Mouse (Mus musculus) thymus, postnatal 14 days (tissue): ENCODE results near the gene Lsm2.
"Not testable (repeated sequence)": the region's sequence is repeated elsewhere in the genome, so short reads cannot be mapped to it uniquely, and the experiment has no call there.

Experiments used
- DNase-seq: peaks from one replicate; pipeline ENCODE4 v3.0.0; 2021

Lsm2 gene

GRCm38 (mm10) chr17:34957291-34957690, 24.4 kb upstream of the Lsm2 start:
- DNase-seq: not testable (repeated sequence)

- DNase-seq: not testable (repeated sequence)
Measured at GRCm38 (mm10) chr17:34957966-34958365, 23.7 kb upstream of the Lsm2 start.

DNA sequence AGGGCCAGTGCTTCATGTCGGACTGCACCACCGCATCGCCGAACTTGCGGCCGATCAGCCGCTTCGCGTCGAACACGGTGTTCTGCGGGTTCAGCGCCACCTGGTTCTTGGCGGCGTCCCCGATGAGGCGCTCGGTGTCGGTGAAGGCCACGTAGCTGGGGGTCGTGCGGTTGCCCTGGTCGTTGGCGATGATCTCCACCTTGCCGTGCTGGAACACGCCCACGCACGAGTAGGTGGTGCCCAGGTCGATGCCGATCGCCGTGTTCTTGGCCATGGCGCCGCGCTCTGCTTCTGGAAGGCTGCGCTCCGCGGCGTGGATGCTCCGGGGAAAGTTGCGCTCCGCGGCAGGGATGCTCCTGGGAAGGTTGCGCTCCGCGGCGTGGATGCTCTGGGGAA, 22.9 kb upstream of the Lsm2 start:
- not testable (repeated sequence) for DNase-seq

DNA sequence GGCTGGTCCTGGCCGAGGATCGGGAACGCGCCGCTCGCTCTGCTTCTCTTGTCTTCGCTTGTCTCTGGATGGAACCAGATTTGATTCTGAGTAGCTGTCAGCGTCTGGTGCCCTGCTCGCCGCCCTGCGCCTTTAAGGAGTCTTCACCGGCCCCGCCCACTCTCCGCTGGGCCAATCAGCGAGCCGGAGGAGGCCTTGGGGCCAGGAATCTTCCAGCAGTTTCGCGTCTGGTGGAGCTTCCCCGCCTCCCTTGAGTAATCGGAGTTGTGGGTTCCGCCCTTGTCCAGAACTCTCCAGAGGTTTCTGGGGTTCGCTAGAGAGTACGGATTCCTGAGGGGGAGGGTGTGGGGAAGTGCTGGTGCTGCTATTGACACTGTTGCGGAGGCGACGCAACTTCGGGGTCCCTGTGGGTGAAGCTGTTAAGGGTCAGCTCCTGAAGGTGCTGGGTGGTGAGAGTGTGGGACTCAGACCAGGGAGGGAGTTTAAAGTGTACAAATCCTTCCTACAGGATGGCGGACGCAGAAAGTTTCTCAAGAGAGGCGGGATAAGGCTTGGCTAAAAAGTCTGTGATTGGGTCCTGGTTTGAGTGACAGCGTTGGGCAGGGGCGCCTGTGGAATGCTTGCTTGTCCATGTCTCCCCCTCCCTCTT, 22.4 kb upstream of the Lsm2 start, which contains the start of gene Hspa1b:
Gene Hspa1b (minus strand): TSS at position 109 of the 649 bp plus-strand sequence.
- DNase-seq: peak; percentile 76

DNA sequence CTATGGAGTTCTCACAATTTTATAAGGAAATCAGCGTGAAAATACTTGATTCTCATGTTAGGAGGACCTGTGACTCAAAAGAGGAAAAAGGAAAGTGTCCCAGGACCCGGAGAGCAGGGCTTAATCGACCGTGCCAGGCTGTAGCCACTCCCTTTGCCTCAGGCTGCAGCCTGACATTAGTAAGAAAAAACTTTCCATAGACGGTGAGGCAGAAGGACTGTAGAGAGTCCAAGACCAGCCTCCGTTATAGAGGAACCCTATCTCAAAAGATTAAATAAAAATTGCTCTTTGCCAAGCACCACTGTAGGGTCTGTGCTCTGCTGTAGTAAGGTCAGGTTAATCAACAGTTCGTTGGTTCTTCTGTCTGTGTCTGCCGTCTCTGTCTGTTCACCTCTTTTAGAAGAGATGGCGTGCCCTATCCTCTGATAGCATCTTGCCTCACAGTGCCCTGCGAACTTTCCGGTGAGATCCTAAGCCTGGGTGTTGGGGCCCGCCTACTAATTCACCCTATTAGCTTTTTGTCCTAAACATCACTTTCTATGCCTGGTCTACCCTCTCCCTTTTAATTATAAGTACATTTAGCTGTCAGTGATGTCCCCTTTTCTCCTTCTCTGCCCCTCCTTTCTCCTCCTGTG, 21.7 kb upstream of the Lsm2 start:
- no peak for DNase-seq

DNA sequence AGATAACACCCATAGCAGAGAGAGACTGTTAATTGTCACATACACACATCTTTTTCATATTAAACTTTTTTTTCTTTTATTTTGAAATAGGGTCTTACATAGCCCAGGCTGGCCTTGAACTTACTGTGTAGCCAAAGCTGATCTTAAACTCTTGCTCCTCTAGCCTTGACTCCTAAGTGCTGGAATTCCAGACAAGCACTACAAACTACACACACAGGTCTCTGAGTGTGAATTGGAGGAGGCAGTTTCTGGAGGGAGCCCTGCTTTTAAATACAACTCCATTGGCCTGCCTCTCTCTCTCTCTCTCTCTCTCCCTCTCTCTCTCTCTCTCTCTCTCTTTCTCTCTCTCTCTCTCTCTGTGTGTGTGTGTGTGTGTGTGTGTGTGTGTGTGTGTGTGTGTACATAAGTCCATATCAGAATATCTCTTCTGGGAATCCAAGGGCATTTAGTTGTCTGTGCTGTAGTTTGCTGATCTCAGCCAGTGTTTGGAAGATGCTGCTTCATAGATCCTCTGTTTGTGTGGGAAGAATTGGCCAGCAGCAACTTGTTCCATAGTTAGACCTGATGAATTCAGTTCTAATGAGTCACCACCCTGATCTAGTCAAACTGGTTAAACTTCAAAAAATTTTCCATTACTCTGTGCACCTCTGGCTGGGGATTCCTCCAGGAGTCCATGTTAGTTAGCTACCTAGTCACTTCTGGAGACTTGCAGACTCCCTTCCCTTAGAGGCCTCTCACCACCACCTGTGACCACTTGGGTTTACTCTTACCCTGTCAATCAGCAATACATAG, 20.8 kb upstream of the Lsm2 start:
- DNase-seq: no peak

- DNase-seq: no peak
Measured at GRCm38 (mm10) chr17:34962125-34962524, 19.5 kb upstream of the Lsm2 start.

- DNase-seq: no peak
Measured at GRCm38 (mm10) chr17:34962841-34963240, 18.8 kb upstream of the Lsm2 start.

DNA sequence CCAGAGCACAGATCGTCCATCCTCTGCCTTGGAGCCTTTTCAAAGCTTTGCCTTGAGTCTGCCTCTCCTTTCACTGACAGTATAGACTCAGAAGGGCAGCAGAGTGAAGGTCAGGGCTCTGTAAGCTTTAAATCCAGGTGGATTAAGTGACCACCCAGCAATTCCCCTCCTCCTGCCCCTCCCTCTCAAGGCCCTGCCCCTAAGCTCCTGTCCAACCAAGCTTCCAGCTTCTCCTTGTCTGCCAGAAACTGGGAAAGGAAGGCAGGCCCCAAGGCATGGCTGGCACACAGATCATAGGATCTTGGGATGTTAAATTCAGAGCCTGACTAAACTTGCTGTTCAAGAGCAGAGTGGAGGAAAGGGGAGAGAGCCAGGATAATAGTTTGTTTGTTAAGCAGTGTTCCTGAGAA, 17.0 kb upstream of the Lsm2 start:
- no peak for DNase-seq

GRCm38 (mm10) chr17:34965627-34966026, 16.0 kb upstream of the Lsm2 start:
- no peak for DNase-seq

DNA sequence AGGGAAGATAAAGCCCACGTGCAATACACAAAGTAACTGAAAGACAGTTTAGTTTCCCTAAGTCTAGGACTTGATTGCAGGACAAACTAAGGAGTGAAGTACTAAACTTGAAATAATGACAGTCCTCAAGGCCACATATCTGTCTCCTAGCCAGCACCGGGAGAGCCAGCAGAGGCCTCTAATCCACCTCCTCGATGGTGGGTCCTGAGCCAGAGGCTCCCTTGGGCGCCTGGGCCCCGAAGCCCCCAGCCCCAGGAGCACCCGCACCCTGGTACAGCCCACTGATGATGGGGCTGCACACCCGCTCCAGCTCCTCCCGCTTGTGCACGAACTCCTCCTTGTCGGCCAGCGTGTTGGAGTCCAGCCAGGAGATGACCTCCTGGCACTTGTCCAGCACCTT, 11.8 kb upstream of the Lsm2 start, which contains the start of gene Gm20481:
Gene Gm20481 (plus strand): TSS at position 91 of the 400 bp plus-strand sequence.
- DNase-seq: not testable (repeated sequence)

- not testable (repeated sequence) for DNase-seq
Measured at GRCm38 (mm10) chr17:34970850-34971249, 10.8 kb upstream of the Lsm2 start.

DNA sequence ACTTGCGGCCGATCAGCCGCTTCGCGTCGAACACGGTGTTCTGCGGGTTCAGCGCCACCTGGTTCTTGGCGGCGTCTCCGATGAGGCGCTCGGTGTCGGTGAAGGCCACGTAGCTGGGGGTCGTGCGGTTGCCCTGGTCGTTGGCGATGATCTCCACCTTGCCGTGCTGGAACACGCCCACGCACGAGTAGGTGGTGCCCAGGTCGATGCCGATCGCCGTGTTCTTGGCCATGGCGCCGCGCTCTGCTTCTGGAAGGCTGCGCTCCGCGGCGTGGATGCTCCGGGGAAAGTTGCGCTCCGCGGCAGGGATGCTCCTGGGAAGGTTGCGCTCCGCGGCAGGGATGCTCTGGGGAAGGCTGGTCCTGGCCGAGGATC, 10.0 kb upstream of the Lsm2 start:
- not testable (repeated sequence) for DNase-seq

DNA sequence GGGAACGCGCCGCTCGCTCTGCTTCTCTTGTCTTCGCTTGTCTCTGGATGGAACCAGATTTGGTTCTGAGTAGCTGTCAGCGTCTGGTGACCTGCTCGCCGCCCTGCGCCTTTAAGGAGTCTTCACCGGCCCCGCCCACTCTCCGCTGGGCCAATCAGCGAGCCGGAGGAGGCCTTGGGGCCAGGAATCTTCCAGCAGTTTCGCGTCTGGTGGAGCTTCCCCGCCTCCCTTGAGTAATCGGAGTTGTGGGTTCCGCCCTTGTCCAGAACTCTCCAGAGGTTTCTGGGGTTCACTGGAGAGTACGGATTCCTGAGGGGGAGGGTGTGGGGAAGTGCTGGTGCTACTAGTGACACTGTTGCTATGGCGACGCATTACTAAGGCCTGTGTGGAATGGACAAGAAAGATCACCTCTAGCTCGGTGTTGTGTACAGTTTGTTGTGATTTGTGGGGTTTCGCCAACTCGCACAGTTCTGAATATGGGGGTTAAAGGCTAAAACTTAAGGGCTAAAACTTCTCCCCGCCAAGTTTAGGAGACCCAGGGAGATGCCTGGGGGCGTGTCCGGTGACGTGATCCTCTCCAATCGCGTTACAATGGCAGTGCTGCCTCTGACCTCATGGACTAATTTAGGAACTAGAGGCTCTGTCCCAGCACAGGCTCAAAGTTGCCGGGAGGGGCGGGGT, 9.5 kb upstream of the Lsm2 start, which contains the start of the genes Hspa1a and Hspa1l:
Gene Hspa1a (minus strand): TSS at position 88 of the 681 bp plus-strand sequence.
Gene Hspa1l (plus strand): TSS at position 635 of the 681 bp plus-strand sequence.
- peak; percentile 58 for DNase-seq

- no peak for DNase-seq
Measured at GRCm38 (mm10) chr17:34975581-34976492, 5.8 kb upstream of the Lsm2 start.

GRCm38 (mm10) chr17:34977000-34977399, 4.7 kb upstream of the Lsm2 start:
- no peak for DNase-seq

DNA sequence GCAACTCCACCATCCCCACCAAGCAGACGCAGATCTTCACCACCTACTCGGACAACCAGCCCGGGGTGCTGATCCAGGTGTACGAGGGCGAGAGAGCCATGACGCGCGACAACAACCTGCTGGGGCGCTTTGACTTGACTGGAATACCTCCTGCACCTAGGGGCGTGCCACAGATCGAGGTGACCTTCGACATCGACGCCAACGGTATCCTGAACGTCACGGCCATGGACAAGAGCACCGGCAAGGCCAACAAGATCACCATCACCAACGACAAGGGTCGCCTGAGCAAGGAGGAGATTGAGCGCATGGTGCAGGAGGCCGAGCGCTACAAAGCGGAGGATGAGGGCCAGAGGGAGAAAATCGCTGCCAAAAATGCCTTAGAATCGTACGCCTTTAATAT, 3.4 kb upstream of the Lsm2 start:
- DNase-seq: no peak

- no peak for DNase-seq
Measured at GRCm38 (mm10) chr17:34979631-34980030, 2.0 kb upstream of the Lsm2 start.

DNA sequence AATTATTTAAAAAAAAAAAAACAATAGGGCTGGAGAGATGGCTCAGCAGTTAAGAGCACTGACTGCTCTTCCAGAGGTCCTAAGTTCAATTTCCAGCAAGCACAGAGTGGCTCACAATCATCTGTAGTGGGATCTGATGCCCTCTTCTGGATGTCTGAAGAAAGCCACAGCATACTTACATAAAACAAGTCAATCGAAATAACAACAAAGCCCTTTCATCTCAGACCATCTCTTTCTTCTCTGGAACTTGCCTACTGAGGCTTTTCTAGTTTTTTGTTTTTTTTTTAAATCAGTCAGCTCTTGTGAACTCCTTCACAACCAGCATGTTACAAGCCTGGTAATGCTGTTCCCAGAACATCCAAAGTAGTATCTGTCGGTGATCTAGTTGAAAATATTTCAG, 1.0 kb upstream of the Lsm2 start:
- DNase-seq: peak; percentile 54

DNA sequence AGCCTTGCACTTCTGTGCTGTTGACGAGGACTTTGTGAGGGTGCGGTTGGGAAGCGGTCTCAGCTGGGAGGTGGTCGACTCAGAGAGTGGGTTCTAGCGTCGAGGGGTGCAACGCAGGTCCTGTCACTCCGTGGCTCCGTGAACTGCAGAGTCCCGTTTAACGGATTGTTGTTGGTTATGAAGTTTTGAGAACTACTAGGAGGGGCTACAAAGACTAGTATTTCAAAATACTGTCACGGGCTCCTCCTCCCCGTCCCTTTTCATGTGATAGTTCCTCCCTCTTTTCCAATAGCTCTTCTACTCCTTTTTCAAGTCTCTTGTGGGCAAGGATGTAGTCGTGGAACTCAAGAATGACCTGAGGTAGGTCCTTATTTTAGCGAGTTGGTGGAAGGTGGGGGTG, 666 bp downstream of the Lsm2 start:
- DNase-seq: no peak

DNA sequence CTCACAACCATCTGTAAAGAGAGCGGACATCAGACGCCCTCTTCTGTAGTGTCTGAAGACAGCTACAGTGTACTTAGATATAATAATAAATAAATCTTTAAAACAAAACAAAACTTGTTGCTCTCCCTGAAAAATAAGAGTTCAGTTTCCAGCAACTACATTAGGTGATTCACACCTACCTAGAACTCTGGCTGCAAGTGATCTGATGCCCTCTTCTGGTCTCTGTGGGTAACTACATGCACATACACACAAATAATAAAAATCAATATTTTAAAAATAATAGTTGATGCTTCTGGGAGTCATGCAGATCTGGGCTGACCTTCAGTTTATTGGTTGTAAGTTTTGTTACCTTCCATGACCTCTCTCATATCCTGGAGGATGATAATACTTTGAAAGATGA, 2.6 kb downstream of the Lsm2 start:
- DNase-seq: no peak

- no peak for DNase-seq
Measured at GRCm38 (mm10) chr17:34994751-34995150, 13.1 kb downstream of the Lsm2 start.
